Mouse (Mus musculus): ENCODE results near the gene Spock2. TPM values are rescaled to one million over a fixed set of nuclear protein-coding genes. Genes with fewer than 3 reads are reported as not detected.
"Not testable (repeated sequence)": the region's sequence is repeated elsewhere in the genome, so short reads cannot be mapped to it uniquely, and the experiment has no call there.

Gene Spock2
- total RNA-seq, 2 experiments from 2014 or later, result 541 to 578 TPM

DNA sequence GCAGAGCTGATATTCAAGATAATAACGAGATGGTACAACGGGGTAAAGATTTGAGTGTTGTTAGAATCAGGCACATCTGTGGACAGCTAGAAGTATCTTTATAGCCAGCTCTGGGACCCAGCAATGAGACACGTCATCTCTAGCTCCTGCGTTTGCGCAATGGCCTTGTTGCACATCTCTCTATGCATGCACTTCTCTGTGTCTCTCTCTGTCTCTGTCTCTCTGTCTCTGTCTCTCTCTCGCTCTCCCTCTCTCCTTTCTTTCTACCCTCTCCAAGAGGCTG, 56.9 kb downstream of the Spock2 start:
- no peak for DNase-seq (ENCODE audit: extremely low spot score in 1 of 2, low spot score in 2 of 2)
- intact Hi-C loops (cut with DNase I), result no loop called here
- no peak for TF ChIP-seq CTCF (IDR thresholded peaks at IDR 0.05)
- no peak overlapping the region for H3K4me3 ChIP-seq
- H3K27ac ChIP-seq, result no peak overlapping the region

DNA sequence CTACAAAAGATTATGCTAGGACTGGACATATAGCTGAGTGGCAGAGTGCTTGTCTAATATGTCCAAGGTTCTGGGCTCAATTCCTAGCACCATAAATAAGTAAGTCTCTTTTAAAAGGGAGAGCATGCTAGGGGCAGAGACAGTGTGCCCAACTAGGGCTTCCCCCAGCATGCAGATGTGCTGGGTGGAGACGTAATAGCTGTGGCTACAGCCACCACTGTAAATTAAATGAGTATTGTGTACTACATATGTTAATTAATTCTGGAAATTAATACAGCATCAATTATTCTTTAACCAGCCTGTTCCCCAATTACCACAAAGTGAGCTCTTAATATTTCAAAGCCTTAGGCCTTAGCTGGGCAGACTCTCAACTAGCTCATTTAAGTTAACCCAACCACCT, 58.9 kb downstream of the Spock2 start:
- Histone ChIP-seq H3K4me3 (no peak overlapping the region), H3K27ac (no peak overlapping the region)
- no peak for TF ChIP-seq CTCF (IDR thresholded peaks at IDR 0.05)
- DNase-seq (ENCODE audit: extremely low spot score in 1 of 2, low spot score in 2 of 2), result no peak
- intact Hi-C loops (cut with DNase I), result no loop called here

DNA sequence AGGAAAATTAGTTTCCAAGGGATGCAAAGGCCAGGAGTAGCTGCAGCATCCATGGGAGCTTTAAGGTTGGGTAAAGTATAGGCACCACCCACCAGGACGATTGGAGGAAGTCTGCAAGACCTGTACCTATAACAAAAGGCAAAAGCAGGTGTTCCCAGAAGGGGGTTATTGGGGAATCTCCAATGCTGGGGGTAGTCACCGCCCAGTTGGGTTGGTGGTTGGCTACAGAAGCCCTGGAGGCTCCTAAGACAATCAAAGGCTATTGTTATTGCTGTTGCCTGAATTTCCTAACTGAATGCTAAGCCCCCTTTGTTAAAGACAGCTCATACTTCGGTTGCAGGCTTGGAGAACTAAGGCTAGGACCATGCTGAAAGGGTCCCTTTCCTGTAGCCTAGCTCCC, 60.0 kb downstream of the Spock2 start:
- H3K4me3 ChIP-seq, result no peak overlapping the region
- DNase-seq (ENCODE audit: extremely low spot score in 1 of 2, low spot score in 2 of 2), result no peak
- intact Hi-C loops (cut with DNase I), result no loop called here
- no peak for TF ChIP-seq CTCF (IDR thresholded peaks at IDR 0.05)
- H3K27ac ChIP-seq, result no peak overlapping the region

DNA sequence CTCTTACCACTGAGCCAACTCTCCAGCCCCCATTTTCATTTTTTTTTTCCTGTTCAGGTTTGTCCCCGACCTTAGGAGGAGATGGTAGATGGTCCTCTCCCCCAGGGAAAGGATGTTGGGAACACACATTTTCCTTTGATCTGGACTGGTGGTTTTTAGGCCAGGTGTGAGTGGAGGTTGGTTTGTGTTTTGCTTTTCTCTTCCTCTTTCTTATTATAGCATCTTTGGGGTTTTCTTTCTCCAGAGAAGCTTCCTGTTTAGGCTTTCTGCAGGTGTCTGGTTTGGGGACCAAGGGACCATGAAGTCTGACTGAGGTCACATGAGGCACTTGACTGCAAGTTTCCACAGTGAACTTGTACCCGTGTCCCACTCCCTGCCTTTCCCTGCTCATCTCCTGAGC, 62.3 kb downstream of the Spock2 start:
- TF ChIP-seq CTCF (IDR thresholded peaks at IDR 0.05), result no peak
- no peak for DNase-seq (ENCODE audit: extremely low spot score in 1 of 2, low spot score in 2 of 2)
- Histone ChIP-seq H3K27ac (no peak overlapping the region), H3K4me3 (no peak overlapping the region)
- intact Hi-C loops (cut with DNase I), result no loop called here

DNA sequence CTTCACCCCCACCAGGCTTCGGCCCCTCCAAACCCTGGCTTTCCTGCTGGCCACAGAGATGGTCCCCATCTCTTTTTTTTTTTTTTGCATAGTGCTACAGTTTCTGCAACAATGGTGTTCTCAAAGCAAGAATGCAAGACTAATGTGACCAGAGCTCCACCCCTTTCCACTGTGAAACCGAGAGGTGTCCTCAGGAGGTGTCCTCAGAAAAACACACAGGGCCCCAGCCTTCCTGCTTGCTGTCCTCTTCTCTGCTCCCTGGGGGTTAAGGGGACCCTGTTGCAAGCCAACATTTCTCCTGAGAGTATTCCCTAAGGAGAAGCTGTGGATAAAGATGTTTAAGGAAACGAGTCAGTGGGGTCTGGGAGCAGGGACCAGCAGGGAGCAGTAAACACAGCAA, 62.9 kb downstream of the Spock2 start:
- no peak for TF ChIP-seq CTCF (IDR thresholded peaks at IDR 0.05)
- Histone ChIP-seq H3K27ac (no peak overlapping the region), H3K4me3 (no peak overlapping the region)
- intact Hi-C loops (cut with DNase I), result no loop called here
- DNase-seq (ENCODE audit: extremely low spot score in 1 of 2, low spot score in 2 of 2), result no peak

DNA sequence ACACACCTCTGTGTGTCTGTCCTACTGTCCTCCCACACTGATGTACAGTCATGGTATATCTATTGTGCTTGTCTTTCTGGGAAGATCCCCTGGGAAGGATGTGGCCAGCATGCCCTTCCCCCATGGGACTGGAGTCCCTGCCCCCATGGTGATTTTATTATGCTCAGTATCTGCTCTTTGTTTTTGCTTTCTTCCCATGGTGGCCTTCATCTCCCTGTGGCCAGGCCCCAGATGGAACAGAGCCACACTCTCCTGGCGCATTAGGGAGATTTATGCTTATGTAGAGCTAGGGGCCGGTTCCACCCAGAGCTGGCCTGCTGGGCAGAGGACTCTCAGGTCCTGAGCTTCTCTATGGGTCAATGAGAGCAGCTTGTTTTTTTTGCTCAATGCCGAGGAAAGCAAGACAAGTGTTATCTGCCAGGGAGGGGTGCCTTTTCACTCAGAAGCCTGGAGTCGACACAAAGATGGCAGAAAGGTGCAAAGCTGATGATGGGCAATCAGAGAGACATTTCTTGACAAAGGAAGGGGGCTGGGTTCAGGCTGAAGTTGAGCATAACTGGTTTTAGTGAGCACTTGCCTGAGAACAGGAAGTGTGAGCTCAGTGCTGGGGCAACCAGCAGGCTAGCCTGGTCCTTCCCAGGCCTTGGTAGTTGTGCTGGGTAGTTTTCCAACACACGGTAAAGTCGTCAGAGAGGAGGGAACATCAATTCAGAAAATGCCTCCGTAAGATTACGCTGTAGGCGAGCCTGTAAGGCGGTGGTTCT, 64.5 kb downstream of the Spock2 start:
- Histone ChIP-seq H3K4me3 (no peak overlapping the region), H3K27ac (no peak overlapping the region)
- no peak for TF ChIP-seq CTCF (IDR thresholded peaks at IDR 0.05)
- intact Hi-C loops (cut with DNase I), result no loop called here
- DNase-seq (ENCODE audit: extremely low spot score in 1 of 2, low spot score in 2 of 2), result no peak

DNA sequence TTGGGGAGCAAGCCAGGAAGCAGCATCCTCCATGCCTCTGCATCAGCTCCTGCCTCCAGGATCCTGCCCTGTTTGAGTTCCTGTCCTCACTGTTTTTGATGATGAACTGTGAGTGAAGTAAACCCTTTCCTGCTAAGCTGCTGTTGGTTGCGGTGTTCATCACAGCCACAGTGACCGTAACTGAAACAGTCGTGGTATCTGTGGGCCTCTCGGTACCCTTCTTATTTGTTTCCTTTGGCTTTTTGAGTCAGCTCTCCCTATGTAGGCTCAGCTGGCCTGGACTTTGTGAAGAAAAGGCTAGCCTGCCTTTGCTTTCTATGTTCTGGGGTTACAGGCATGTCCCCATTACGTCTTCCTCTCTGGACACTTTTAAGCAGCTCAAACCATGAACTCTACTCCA, 65.3 kb downstream of the Spock2 start:
- DNase-seq (ENCODE audit: extremely low spot score in 1 of 2, low spot score in 2 of 2), result no peak
- TF ChIP-seq CTCF (IDR thresholded peaks at IDR 0.05), result no peak
- Histone ChIP-seq H3K27ac (no peak overlapping the region), H3K4me3 (no peak overlapping the region)
- intact Hi-C loops (cut with DNase I), result no loop called here

DNA sequence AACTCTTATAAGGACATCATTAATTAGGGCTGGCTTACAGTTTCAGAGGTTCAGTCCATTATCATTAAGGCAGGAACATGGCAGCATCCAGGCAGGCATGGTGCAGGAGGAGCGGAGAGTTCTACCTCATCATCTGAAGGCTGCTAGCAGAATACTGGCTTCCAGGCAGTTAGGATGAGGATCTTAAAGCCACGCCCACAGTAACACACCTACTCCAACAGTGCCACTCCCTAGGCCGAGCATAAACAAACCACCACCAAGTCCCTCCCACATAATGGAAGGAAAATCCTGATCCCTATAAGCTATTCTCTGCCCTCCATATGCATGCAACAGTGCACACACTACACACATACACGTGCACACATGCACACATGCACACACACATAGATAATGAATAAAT, 66.3 kb downstream of the Spock2 start:
- DNase-seq (ENCODE audit: extremely low spot score in 1 of 2, low spot score in 2 of 2), result no peak
- no peak for TF ChIP-seq CTCF (IDR thresholded peaks at IDR 0.05)
- intact Hi-C loops (cut with DNase I), result no loop called here
- H3K27ac ChIP-seq, result no peak overlapping the region
- H3K4me3 ChIP-seq, result no peak overlapping the region

DNA sequence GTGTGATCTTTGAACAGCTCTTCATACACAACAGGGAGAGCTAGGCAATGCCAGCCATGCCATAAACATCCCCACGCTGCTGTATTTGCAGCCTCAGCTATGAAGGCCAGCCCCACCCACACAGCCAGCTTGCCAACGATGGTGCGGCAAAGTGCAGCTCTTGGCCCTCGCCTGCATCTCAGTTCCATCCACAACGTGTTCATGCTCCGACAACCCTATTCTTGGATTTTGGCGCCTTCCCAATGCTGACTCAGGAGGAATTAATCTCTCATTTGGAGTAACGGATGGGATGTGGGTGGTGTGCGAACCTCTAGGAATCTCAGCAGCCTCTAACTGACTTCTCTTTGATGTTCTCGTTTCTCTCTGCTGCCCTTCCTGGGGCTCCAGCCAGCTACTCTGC, 67.0 kb downstream of the Spock2 start:
- no peak for TF ChIP-seq CTCF (IDR thresholded peaks at IDR 0.05)
- intact Hi-C loops (cut with DNase I), result loop anchor here (1.0 kb wide), 1 partner anchor 36 kb away; no protein-coding TSS in a partner anchor
- DNase-seq (ENCODE audit: extremely low spot score in 1 of 2, low spot score in 2 of 2), result peak; percentile 80 to 87
- no peak overlapping the region for H3K4me3 ChIP-seq
- no peak overlapping the region for H3K27ac ChIP-seq

DNA sequence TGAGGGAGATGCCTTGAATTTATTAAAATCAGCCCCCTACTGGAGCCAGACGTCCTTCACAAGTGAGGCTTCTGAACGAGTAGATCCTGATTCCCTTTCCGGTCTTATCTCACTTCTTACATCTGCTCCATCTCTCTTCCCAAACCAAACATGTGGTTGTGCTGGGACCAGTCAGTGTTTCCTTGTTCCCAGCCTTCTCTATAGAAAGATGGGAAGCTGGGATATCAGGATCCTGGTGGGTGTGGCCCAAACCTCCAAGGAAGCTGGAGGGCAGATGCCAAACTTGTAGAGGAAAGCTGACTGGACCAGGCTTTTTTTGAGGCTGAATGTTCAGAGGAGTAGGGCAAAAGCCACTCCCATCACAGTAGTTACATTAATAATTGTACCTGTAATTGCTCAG, 68.5 kb downstream of the Spock2 start:
- TF ChIP-seq CTCF (IDR thresholded peaks at IDR 0.05), result no peak
- DNase-seq (ENCODE audit: extremely low spot score in 1 of 2, low spot score in 2 of 2), result no peak
- no peak overlapping the region for H3K27ac ChIP-seq
- H3K4me3 ChIP-seq, result no peak overlapping the region
- intact Hi-C loops (cut with DNase I), result no loop called here

DNA sequence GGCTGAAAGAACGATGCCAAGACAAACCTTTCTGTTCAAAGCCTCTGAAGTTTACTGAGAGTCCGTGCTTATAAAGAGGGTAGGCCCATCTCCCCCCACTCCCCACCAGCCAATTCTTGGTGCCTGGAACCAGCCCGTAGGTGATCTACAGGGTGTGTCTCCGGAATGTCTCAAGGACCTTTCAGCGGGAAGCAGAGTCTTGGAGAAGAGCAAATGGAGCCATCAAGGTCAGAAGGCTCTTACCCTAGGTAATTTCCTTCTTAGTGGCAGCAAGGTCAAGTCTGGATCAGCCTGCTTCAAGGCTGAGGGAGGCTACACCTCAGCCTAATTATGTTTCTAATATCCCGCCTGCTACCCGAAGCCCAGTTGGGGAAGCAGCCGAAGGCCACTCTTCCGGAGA, 69.3 kb downstream of the Spock2 start:
- intact Hi-C loops (cut with DNase I); DNase-seq (ENCODE audit: extremely low spot score in 1 of 2, low spot score in 2 of 2); H3K27ac ChIP-seq; H3K4me3 ChIP-seq: not testable (repeated sequence)

Small RNAs within 50 kb of the gene (microRNA-seq; reads per million reads assigned to microRNA genes)
- 1.2 to 3.1 reads per million in 2 experiments for gene Mir6906

Other genes starting within 250 kb of the Spock2 start
- gene Dnajb12, start 226.7 kb upstream of the Spock2 start, total RNA-seq (2021), result 10 to 100 TPM; 50.6 to 52.2 TPM
- 10 to 100 TPM; 46.9 to 71.1 TPM for gene Ddit4, start 154.4 kb upstream of the Spock2 start, total RNA-seq (2021)
- gene Ascc1, start 103.4 kb upstream of the Spock2 start, total RNA-seq (2021), result 10 to 100 TPM; 13.2 to 15.1 TPM
- gene Anapc16, start 103.1 kb upstream of the Spock2 start, total RNA-seq (2021), result 10 to 100 TPM; 61.5 to 68.6 TPM
- 1 to 10 TPM; 1.2 to 1.4 TPM for gene Chst3, start 113.0 kb downstream of the Spock2 start, total RNA-seq (2021)
- gene Psap, start 171.4 kb downstream of the Spock2 start, total RNA-seq (2021), result 1,000 to 10,000 TPM; 1,511 to 1,570 TPM
- gene Vsir, start 240.6 kb downstream of the Spock2 start, total RNA-seq (2021), result 10 to 100 TPM; 19.7 to 26.7 TPM